Mouse (Mus musculus) lung, adult 2 months (tissue): ENCODE results near the gene Shisa2. TPM values are rescaled to one million over a fixed set of nuclear protein-coding genes. Genes with fewer than 3 reads are reported as not detected.

Experiments used
- DNase-seq: peaks from one replicate; pipeline ENCODE4 v3.0.0; 2022
- H3K4me1 ChIP-seq: fragments of 200-500 bp; 2 replicates; pipeline ENCODE4 v1.6.1; 2011; ENCODE audit warnings: low read length; ENCODE audit not compliant: control insufficient read depth, insufficient read depth
- H3K4me3 ChIP-seq: fragments of 200-500 bp; replicated peaks from 2 replicates; pipeline ENCODE3; 2011; ENCODE audit warnings: low read depth, mild to moderate bottlenecking, control low read depth, low read length; ENCODE audit errors: extremely low read depth
- CTCF ChIP-seq: fragments of 200-500 bp; IDR thresholded peaks from 2 replicates; pipeline ENCODE4 v1.5.1; 2011; ENCODE audit warnings: mild to moderate bottlenecking, low read length, control low read depth; ENCODE audit not compliant: insufficient read depth
- POLR2A ChIP-seq: fragments of 200-500 bp; IDR thresholded peaks from 2 replicates; pipeline ENCODE4 v1.6.1; 2011; ENCODE audit warnings: low read depth, mild to moderate bottlenecking, control low read depth, low read length, borderline replicate concordance; ENCODE audit errors: extremely low read depth
- WGBS: fragments of 180-500 bp; shearing (Covaris S2); methylation state at CpG from one replicate; pipeline ENCODE4 v1.1.7; 2018; 5-methylcytosine and 5-hydroxymethylcytosine counted together
- polyA plus RNA-seq: library from polyadenylated mRNA; depleted of rRNA; stranded (reverse); fragments of >200 nt; gene quantifications from 2 replicates; pipeline ENCODE4 v1.2.3, GENCODE M21; 2012

Shisa2 gene
- polyA plus RNA-seq, 1 experiment = 10.9 TPM

- DNase-seq = no peak
- TF ChIP-seq CTCF (no peak), POLR2A (no peak)
- Histone ChIP-seq H3K4me3 (no peak overlapping the region), H3K4me1 (no peaks in the 10 kb centered on the region; the same call in 1 of the 2 replicates)
- WGBS = 59% methylated on average over 7 of the region's 7 CpGs
Measured at GRCm38 (mm10) chr14:59627823-59628222, 2.7 kb downstream of the Shisa2 start.

GRCm38 (mm10) chr14:59629308-59629707 is 4.2 kb downstream of the Shisa2 start:
- DNase-seq = no peak
- 84% methylated on average over 15 of the region's 15 CpGs for WGBS
- TF ChIP-seq CTCF (no peak), POLR2A (no peak)
- no peaks in the 10 kb centered on the region; the same call in 1 of the 2 replicates for H3K4me1 ChIP-seq
- no peak overlapping the region for H3K4me3 ChIP-seq

- WGBS = 83% methylated on average over 9 of the region's 9 CpGs
- TF ChIP-seq POLR2A (no peak), CTCF (no peak)
- H3K4me1 ChIP-seq = no peaks in the 10 kb centered on the region; the same call in 1 of the 2 replicates
- no peak for DNase-seq
- no peak overlapping the region for H3K4me3 ChIP-seq
Measured at GRCm38 (mm10) chr14:59630096-59630495, 5.0 kb downstream of the Shisa2 start.

GRCm38 (mm10) chr14:59632067-59632466 is 7.0 kb downstream of the Shisa2 start:
- DNase-seq = no peak
- no peak for TF ChIP-seq POLR2A
- TF ChIP-seq CTCF = no peak
- H3K4me1 ChIP-seq = no peaks in the 10 kb centered on the region
- WGBS = 90% methylated on average over 6 of the region's 6 CpGs
- H3K4me3 ChIP-seq = no peak overlapping the region

- 61% methylated on average over 5 of the region's 5 CpGs for WGBS
- DNase-seq = no peak
- Histone ChIP-seq H3K4me1 (no peaks in the 10 kb centered on the region), H3K4me3 (no peak overlapping the region)
- no peak for TF ChIP-seq POLR2A
- no peak for TF ChIP-seq CTCF
Measured at GRCm38 (mm10) chr14:59633295-59633898, 8.3 kb downstream of the Shisa2 start.

- H3K4me3 ChIP-seq = no peak overlapping the region
- no peak for DNase-seq
- 83% methylated on average over 9 of the region's 9 CpGs for WGBS
- TF ChIP-seq CTCF (no peak), POLR2A (no peak)
- no peaks in the 10 kb centered on the region for H3K4me1 ChIP-seq
Measured at GRCm38 (mm10) chr14:59633988-59634387, 8.9 kb downstream of the Shisa2 start.

GRCm38 (mm10) chr14:59638906-59639703 is 14.0 kb downstream of the Shisa2 start:
- 43% methylated on average over 7 of the region's 7 CpGs for whole genome bisulfite sequencing
- DNase-seq = no peak
- TF ChIP-seq POLR2A (no peak), CTCF (no peak)
- Histone ChIP-seq H3K4me3 (no peak overlapping the region), H3K4me1 (no peaks in the 10 kb centered on the region)

GRCm38 (mm10) chr14:59641856-59642255 is 16.7 kb downstream of the Shisa2 start:
- DNase-seq = no peak
- H3K4me1 ChIP-seq = no peaks in the 10 kb centered on the region
- WGBS = 42% methylated on average over 5 of the region's 5 CpGs
- TF ChIP-seq CTCF (no peak), POLR2A (no peak)
- no peak overlapping the region for H3K4me3 ChIP-seq

GRCm38 (mm10) chr14:59643582-59643981 is 18.5 kb downstream of the Shisa2 start:
- H3K4me1 ChIP-seq = no peaks in the 10 kb centered on the region
- 21% methylated on average over 12 of the region's 12 CpGs for WGBS
- H3K4me3 ChIP-seq = no peak overlapping the region
- no peak for DNase-seq
- TF ChIP-seq CTCF (no peak), POLR2A (no peak)

- DNase-seq = no peak
- Histone ChIP-seq H3K4me1 (no peaks in the 10 kb centered on the region), H3K4me3 (no peak overlapping the region)
- WGBS = 92% methylated on average over 1 of the region's 1 CpGs
- TF ChIP-seq POLR2A (no peak), CTCF (no peak)
Measured at GRCm38 (mm10) chr14:59644166-59644565, 19.1 kb downstream of the Shisa2 start.
